21 mouse cellular contexts compared by ENCODE assay signal in the genomic region with DNA sequence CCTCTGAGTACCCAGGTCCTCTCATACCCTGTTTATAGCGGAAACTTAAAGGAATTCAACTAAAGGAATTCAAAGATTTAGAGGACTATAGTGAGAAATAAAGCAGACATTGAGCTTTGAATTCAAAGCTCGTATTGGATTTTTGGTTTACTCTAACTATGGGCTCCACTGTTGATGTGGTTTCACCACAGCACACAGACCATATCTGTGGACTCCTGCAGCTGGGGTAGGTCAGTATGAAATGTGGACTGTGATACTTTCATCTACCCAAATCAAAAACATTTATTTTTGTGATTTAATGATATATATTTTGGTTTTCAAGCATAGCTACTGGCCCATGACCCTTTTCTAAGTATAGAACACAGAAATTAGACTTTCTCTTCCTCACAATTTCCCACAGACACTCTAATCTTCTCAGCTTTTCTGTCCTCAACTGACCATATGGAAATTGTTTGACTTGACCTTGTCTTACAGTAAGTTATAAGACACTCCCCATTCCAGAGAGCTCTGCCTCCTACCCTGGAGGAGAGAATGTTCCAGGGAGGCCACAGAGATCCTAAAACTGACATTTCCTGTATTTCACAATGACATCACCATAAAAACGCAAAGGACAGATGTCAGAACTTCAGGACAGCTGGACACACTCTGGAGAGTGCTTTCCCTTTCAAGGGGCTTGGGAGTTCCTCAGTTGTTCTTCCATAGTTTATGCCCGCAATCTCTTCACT. TPM values are rescaled to one million over a fixed set of nuclear protein-coding genes. Genes with fewer than 3 reads are reported as not detected.
"Had no signal": no experiment of that assay in that cellular context is flagged by ENCODE, and none has a peak within 500 bp of the region (broad histone marks: within the 10 kb centered on the region; RNA-seq: fewer than 3 reads in every experiment).

No protein-coding gene starts in this region.

- H3K4me1 ChIP-seq: intestine, embryonic 15.5 days; limb, embryonic 12.5 days; limb, embryonic 15.5 days; midbrain, embryonic 15.5 days; neural tube, embryonic 12.5 days; neural tube, embryonic 15.5 days; stomach, embryonic 15.5 days had no signal

- H3K27me3 ChIP-seq: intestine, embryonic 15.5 days; limb, embryonic 12.5 days; limb, embryonic 15.5 days; midbrain, embryonic 12.5 days; midbrain, embryonic 15.5 days; neural tube, embryonic 12.5 days; neural tube, embryonic 15.5 days; stomach, embryonic 15.5 days had no signal

- ATAC-seq: intestine, embryonic 15.5 days; liver, postnatal 0 days; lung, postnatal 0 days; midbrain, embryonic 15.5 days had no signal

- H3K4me3 ChIP-seq: intestine, embryonic 15.5 days; limb, embryonic 12.5 days; limb, embryonic 15.5 days; midbrain, embryonic 12.5 days; midbrain, embryonic 15.5 days; neural tube, embryonic 12.5 days; neural tube, embryonic 15.5 days; stomach, embryonic 15.5 days had no signal

- DNase-seq: kidney, adult 18-20 months; left cerebral cortex, postnatal 4 days; liver, postnatal 0 days; lung, embryonic 14.5 days; right cerebral cortex, adult 18-20 months; right cerebral cortex, postnatal 14 days; right cerebral cortex, postnatal 4 days; thymus, adult 18-20 months; thymus, postnatal 36 days had no signal

- H3K4me2 ChIP-seq: intestine, embryonic 15.5 days; limb, embryonic 12.5 days; limb, embryonic 15.5 days; liver, embryonic 11.5 days; lung, embryonic 14.5 days; midbrain, embryonic 12.5 days; midbrain, embryonic 15.5 days; neural tube, embryonic 12.5 days; neural tube, embryonic 15.5 days; stomach, embryonic 15.5 days had no signal

- H3K36me3 ChIP-seq: intestine, embryonic 15.5 days; limb, embryonic 12.5 days; limb, embryonic 15.5 days; midbrain, embryonic 12.5 days; midbrain, embryonic 15.5 days; neural tube, embryonic 12.5 days; neural tube, embryonic 15.5 days; stomach, embryonic 15.5 days had no signal

- H3K9ac ChIP-seq: intestine, embryonic 15.5 days; limb, embryonic 12.5 days; limb, embryonic 15.5 days; liver, embryonic 14.5 days; liver, postnatal 0 days; lung, embryonic 14.5 days; midbrain, embryonic 12.5 days; midbrain, embryonic 15.5 days; neural tube, embryonic 12.5 days; neural tube, embryonic 15.5 days; stomach, embryonic 15.5 days had no signal

- H3K9me3 ChIP-seq: intestine, embryonic 15.5 days; limb, embryonic 12.5 days; limb, embryonic 15.5 days; midbrain, embryonic 12.5 days; midbrain, embryonic 15.5 days; neural tube, embryonic 12.5 days; neural tube, embryonic 15.5 days; stomach, embryonic 15.5 days had no signal

- H3K27ac ChIP-seq: intestine, embryonic 15.5 days; limb, embryonic 12.5 days; limb, embryonic 15.5 days; liver, embryonic 14.5 days; macrophage; midbrain, embryonic 12.5 days; midbrain, embryonic 15.5 days; neural tube, embryonic 12.5 days; neural tube, embryonic 15.5 days; stomach, embryonic 15.5 days had no signal

RNA-seq across cellular contexts. Expression of gene Mme, which starts 19.3 kb away (rescaled TPM):
- polyA plus RNA-seq: macrophage had no signal
